Mouse (Mus musculus) ES-Bruce4 (cell line): ENCODE measurements around the gene Recql5. TPM values are rescaled to one million over a fixed set of nuclear protein-coding genes. Genes with fewer than 3 reads are reported as not detected.

Experiments used
- H3K27ac ChIP-seq: 2 replicates; pipeline ENCODE4 v1.5.1; 2012; ENCODE audit warnings: low read length, inconsistent platforms; ENCODE audit not compliant: insufficient read depth
- H3K27me3 ChIP-seq: 2 replicates; pipeline ENCODE4 v1.6.1; 2012; ENCODE audit warnings: mild to moderate bottlenecking, low read length, inconsistent platforms; ENCODE audit not compliant: control insufficient read depth, poor library complexity, insufficient read depth, severe bottlenecking
- H3K36me3 ChIP-seq: 2 replicates; pipeline ENCODE4 v1.6.1; 2012; ENCODE audit warnings: inconsistent platforms, mild to moderate bottlenecking, low read length, moderate library complexity; ENCODE audit not compliant: control insufficient read depth, poor library complexity, insufficient read depth, severe bottlenecking
- H3K4me1 ChIP-seq: one replicate; pipeline ENCODE4 v1.8.1; 2011; ENCODE audit warnings: low read length; ENCODE audit not compliant: control insufficient read depth, insufficient read depth
- H3K4me3 ChIP-seq: 2 replicates; pipeline ENCODE4 v1.5.1; 2011; ENCODE audit warnings: low read depth, mild to moderate bottlenecking, low read length
- H3K9ac ChIP-seq: 2 replicates; pipeline ENCODE4 v1.6.1; 2012; ENCODE audit warnings: low read depth, mild to moderate bottlenecking, inconsistent platforms; ENCODE audit not compliant: poor library complexity, severe bottlenecking
- H3K9me3 ChIP-seq: replicated peaks from 2 replicates; pipeline ENCODE4 v1.6.1; 2012; ENCODE audit warnings: mild to moderate bottlenecking, low read length, inconsistent platforms; ENCODE audit not compliant: control insufficient read depth, poor library complexity, insufficient read depth, severe bottlenecking
- CTCF ChIP-seq: IDR thresholded peaks from one replicate; pipeline ENCODE4 v1.8.1; 2011; ENCODE audit warnings: low read depth, low read length
- EP300 ChIP-seq: IDR thresholded peaks from 2 replicates; pipeline ENCODE4 v1.6.1; 2011; ENCODE audit warnings: low read depth, low read length; ENCODE audit not compliant: insufficient read depth
- POLR2A ChIP-seq: IDR thresholded peaks from one replicate; pipeline ENCODE4 v1.8.1; 2011; ENCODE audit warnings: low read length; ENCODE audit not compliant: insufficient read depth
- polyA plus RNA-seq: library from polyadenylated mRNA; stranded (reverse); fragments of >200 nt; gene quantifications from 2 replicates; pipeline ENCODE4 v1.2.4, GENCODE M21; 2011; ENCODE audit warnings: low read depth; ENCODE audit not compliant: missing spikeins, insufficient read depth, insufficient read length

Recql5 gene
- polyA plus RNA-seq, 1 experiment = 22.6 TPM

GRCm38 (mm10) chr11:115900561-115901337 lies 32.5 kb downstream of the Recql5 start:
- H3K9me3 ChIP-seq = no peaks in the 10 kb centered on the region
- TF ChIP-seq POLR2A = no peak
- no peak for TF ChIP-seq EP300
- TF ChIP-seq CTCF = no peak
- H3K4me1 ChIP-seq = no peaks in the 10 kb centered on the region
- H3K27ac ChIP-seq = no peak overlapping the region
- no peak overlapping the region for H3K9ac ChIP-seq
- H3K27me3 ChIP-seq = no peaks in the 10 kb centered on the region
- H3K36me3 ChIP-seq = no peaks in the 10 kb centered on the region
- no peak overlapping the region for H3K4me3 ChIP-seq

- H3K4me3 ChIP-seq = no peak within 1 kb of the TSS
- H3K4me1 ChIP-seq = no peaks in the 10 kb centered on the region
- H3K36me3 ChIP-seq = no peaks in the 10 kb centered on the region
- TF ChIP-seq POLR2A (no peak), CTCF (no peak), EP300 (no peak)
- no peaks in the 10 kb centered on the region for H3K27me3 ChIP-seq
- H3K9ac ChIP-seq = no peak within 1 kb of the TSS
- H3K27ac ChIP-seq = no peak within 1 kb of the TSS
- H3K9me3 ChIP-seq = no peaks in the 10 kb centered on the region
Measured at GRCm38 (mm10) chr11:115899486-115900266, 33.6 kb downstream of the Recql5 start, which contains the start of gene Smim5. TSS of gene Smim5 (plus strand) at chr11:115899966.

- Histone ChIP-seq H3K4me3 (no peak overlapping the region), H3K27ac (no peak overlapping the region), H3K9ac (no peak overlapping the region), H3K4me1 (no peaks in the 10 kb centered on the region), H3K36me3 (0 out of 2 replicates have a peak, but pooled peaks cover 1% of the 10 kb centered on the region), H3K9me3 (no peaks in the 10 kb centered on the region), H3K27me3 (no peaks in the 10 kb centered on the region)
- TF ChIP-seq EP300 (no peak), POLR2A (no peak), CTCF (peak; percentile 83)
Measured at GRCm38 (mm10) chr11:115898886-115899285, 34.4 kb downstream of the Recql5 start.

- TF ChIP-seq CTCF (no peak), EP300 (no peak), POLR2A (no peak)
- no peak overlapping the region for H3K4me3 ChIP-seq
- 0 out of 2 replicates have a peak, but pooled peaks cover 2% of the 10 kb centered on the region for H3K36me3 ChIP-seq
- no peak overlapping the region for H3K27ac ChIP-seq
- H3K9me3 ChIP-seq = no peaks in the 10 kb centered on the region
- H3K9ac ChIP-seq = no peak overlapping the region
- no peaks in the 10 kb centered on the region for H3K27me3 ChIP-seq
- no peaks in the 10 kb centered on the region for H3K4me1 ChIP-seq
Measured at GRCm38 (mm10) chr11:115898446-115898845, 34.8 kb downstream of the Recql5 start.

GRCm38 (mm10) chr11:115894755-115895520 lies 38.3 kb downstream of the Recql5 start:
- H3K4me1 ChIP-seq = peaks cover 2% of the 10 kb centered on the region
- TF ChIP-seq CTCF = peak; percentile 71
- no peak for TF ChIP-seq POLR2A
- no peak for TF ChIP-seq EP300
- H3K36me3 ChIP-seq = 0 out of 2 replicates have a peak, but pooled peaks cover 2% of the 10 kb centered on the region
- H3K27me3 ChIP-seq = no peaks in the 10 kb centered on the region
- H3K4me3 ChIP-seq = no peak overlapping the region
- no peaks in the 10 kb centered on the region for H3K9me3 ChIP-seq
- H3K27ac ChIP-seq = no peak overlapping the region
- no peak overlapping the region for H3K9ac ChIP-seq
